Comparison of ENCODE assay signal across 10 mouse cellular contexts in genomic region chr8:119810127-119810868, GRCm38 (mm10). TPM values are rescaled to one million over a fixed set of nuclear protein-coding genes. Genes with fewer than 3 reads are reported as not detected.
DNase-seq lines count a peak whose midpoint lies in the region; ATAC-seq and TF ChIP-seq lines count a peak whose summit lies in the region.
"Had no signal": no experiment of that assay in that cellular context is flagged by ENCODE, and none has a peak within 500 bp of the region (broad histone marks: within the 10 kb centered on the region; RNA-seq: fewer than 3 reads in every experiment).

No protein-coding gene starts in this region.

- H3K27me3 ChIP-seq in forebrain, embryonic 10.5 days (ENCODE audit: poor library complexity, severe bottlenecking): no peaks in the 10 kb centered on the region
- no peaks in the 10 kb centered on the region for H3K27me3 ChIP-seq in hindbrain, postnatal 0 days (ENCODE audit: insufficient read depth, low read length)
- no peaks in the 10 kb centered on the region for H3K27me3 ChIP-seq in neural tube, embryonic 14.5 days (ENCODE audit: control insufficient read depth, insufficient read depth, low read length)
- no peaks in the 10 kb centered on the region for H3K27me3 ChIP-seq in heart, embryonic 11.5 days (ENCODE audit: control insufficient read depth, insufficient read depth, low read length)
- H3K27me3 ChIP-seq: limb, embryonic 13.5 days had no signal

- H3K9ac ChIP-seq in hindbrain, postnatal 0 days (replicated peaks; ENCODE audit: low read length): no peak overlapping the region
- H3K9ac ChIP-seq in neural tube, embryonic 14.5 days (replicated peaks; ENCODE audit: low read depth, low read length): no peak overlapping the region
- H3K9ac ChIP-seq in heart, embryonic 11.5 days (ENCODE audit: low read depth, low read length): no peak overlapping the region
- H3K9ac ChIP-seq: limb, embryonic 13.5 days had no signal

- H3K9me3 ChIP-seq in forebrain, embryonic 10.5 days: no peaks in the 10 kb centered on the region
- H3K9me3 ChIP-seq in hindbrain, postnatal 0 days (ENCODE audit: low read length): no peaks in the 10 kb centered on the region
- H3K9me3 ChIP-seq in neural tube, embryonic 14.5 days (ENCODE audit: control insufficient read depth, low read length): no peaks in the 10 kb centered on the region
- H3K9me3 ChIP-seq in heart, embryonic 11.5 days (replicated peaks; ENCODE audit: control insufficient read depth, low read length): no peaks in the 10 kb centered on the region
- H3K9me3 ChIP-seq: limb, embryonic 13.5 days had no signal

- H3K27ac ChIP-seq in forebrain, embryonic 10.5 days: peak overlapping the region; percentile 82
- H3K27ac ChIP-seq in hindbrain, postnatal 0 days: peak overlapping the region; percentile 54
- peak overlapping the region; percentile 34; the same call in 1 of the 2 replicates for H3K27ac ChIP-seq in neural tube, embryonic 14.5 days (ENCODE audit: low read depth, low read length)
- H3K27ac ChIP-seq in heart, embryonic 11.5 days (ENCODE audit: low read depth, low read length): no peak overlapping the region
- H3K27ac ChIP-seq: limb, embryonic 13.5 days had no signal

- peaks cover 54% of the 10 kb centered on the region for H3K36me3 ChIP-seq in forebrain, embryonic 10.5 days (replicated peaks)
- peaks cover 5% of the 10 kb centered on the region for H3K36me3 ChIP-seq in hindbrain, postnatal 0 days (ENCODE audit: insufficient read depth, low read length)
- H3K36me3 ChIP-seq in neural tube, embryonic 14.5 days (ENCODE audit: control insufficient read depth, insufficient read depth, low read length): no peaks in the 10 kb centered on the region
- no peaks in the 10 kb centered on the region; the same call in 1 of the 2 replicates for H3K36me3 ChIP-seq in heart, embryonic 11.5 days (ENCODE audit: control insufficient read depth, insufficient read depth, low read length)

- peak; percentile 53; the same call in 1 of the 2 replicates for ATAC-seq in hindbrain, postnatal 0 days
- no peak; the same call in 1 of the 2 replicates for ATAC-seq in neural tube, embryonic 14.5 days (ENCODE audit: low read depth)
- no peak for ATAC-seq in heart, embryonic 11.5 days (replicated peaks; ENCODE audit: insufficient number of reproducible peaks, low FRiP score, low TSS enrichment)

- TF ChIP-seq CTCF in hindbrain, postnatal 0 days (IDR thresholded peaks at IDR 0.05; ENCODE audit: low read depth): no peak

- WGBS in forebrain, embryonic 10.5 days: 65% methylated on average over 23 of the region's 23 CpGs
- 41% methylated on average over 23 of the region's 23 CpGs for WGBS in hindbrain, postnatal 0 days
- 42% methylated on average over 23 of the region's 23 CpGs for WGBS in neural tube, embryonic 14.5 days
- WGBS in heart, embryonic 11.5 days (ENCODE audit: insufficient replicate concordance): 75% methylated on average over 23 of the region's 23 CpGs

- DNase-seq in embryo, embryonic 10 days (ENCODE audit: low spot score): peak; percentile 26
- DNase-seq in embryo, embryonic 9.5 days (ENCODE audit: extremely low spot score): no peak
- DNase-seq in forebrain, embryonic 10.5 days (ENCODE audit: extremely low spot score, low spot score): no peak
- DNase-seq in hindbrain, postnatal 0 days (ENCODE audit: low spot score): peak; percentile 68
- DNase-seq in spleen, postnatal 10 days (ENCODE audit: low spot score in 2 of 2): no peak
- no peak for DNase-seq in adrenal gland, postnatal 14 days
- DNase-seq: kidney, postnatal 14 days had no signal

- H3K4me2 ChIP-seq in hindbrain, postnatal 0 days (ENCODE audit: low read depth, low read length): no peak overlapping the region
- no peak overlapping the region for H3K4me2 ChIP-seq in neural tube, embryonic 14.5 days (ENCODE audit: low read depth, low read length)
- H3K4me2 ChIP-seq in heart, embryonic 11.5 days: no peak overlapping the region
- H3K4me2 ChIP-seq: limb, embryonic 13.5 days had no signal

- H3K4me3 ChIP-seq in forebrain, embryonic 10.5 days: peak overlapping the region; percentile 11
- H3K4me3 ChIP-seq in hindbrain, postnatal 0 days (ENCODE audit: low read length): no peak overlapping the region
- no peak overlapping the region for H3K4me3 ChIP-seq in neural tube, embryonic 14.5 days (ENCODE audit: low read depth, low read length)
- no peak overlapping the region for H3K4me3 ChIP-seq in heart, embryonic 11.5 days (ENCODE audit: low read depth, low read length)
- H3K4me3 ChIP-seq: limb, embryonic 13.5 days had no signal

- peaks cover 65% of the 10 kb centered on the region for H3K4me1 ChIP-seq in forebrain, embryonic 10.5 days
- peaks cover 20% of the 10 kb centered on the region for H3K4me1 ChIP-seq in hindbrain, postnatal 0 days (ENCODE audit: insufficient read depth, low read length)
- H3K4me1 ChIP-seq in neural tube, embryonic 14.5 days (ENCODE audit: control insufficient read depth, insufficient read depth, low read length): peaks cover 25% of the 10 kb centered on the region; the same call in 1 of the 2 replicates
- peaks cover 4% of the 10 kb centered on the region for H3K4me1 ChIP-seq in heart, embryonic 11.5 days (ENCODE audit: control insufficient read depth, insufficient read depth, low read length)

RNA-seq across cellular contexts. Expression of gene Cotl1, which starts 30.0 kb away (rescaled TPM):
- 109 and 114 TPM in 2 replicates for polyA plus RNA-seq in forebrain, embryonic 10.5 days (2016; fragmentation: Nextera tagmentation; extraction: Ambion mirVana)
- total RNA-seq in hindbrain, postnatal 0 days (2014; rRNA removed): 263 and 269 TPM in 2 replicates
- 85.4 and 87.8 TPM in 2 replicates for polyA plus RNA-seq in hindbrain, postnatal 0 days (2015; fragmentation: Nextera tagmentation; extraction: Ambion mirVana)
- 228 and 232 TPM in 2 replicates for polyA plus RNA-seq in neural tube, embryonic 14.5 days (2014; fragmentation: Nextera tagmentation; extraction: Ambion mirVana)
- 56.9 and 79.0 TPM in 2 replicates for total RNA-seq in adrenal gland, postnatal 14 days (2021)
- polyA plus RNA-seq in heart, embryonic 11.5 days (2014; fragmentation: Nextera tagmentation; extraction: Ambion mirVana): 110 and 142 TPM in 2 replicates

RNA-seq across cellular contexts. Expression of gene Tldc1, which starts 32.1 kb away (rescaled TPM):
- polyA plus RNA-seq in forebrain, embryonic 10.5 days (2016; fragmentation: Nextera tagmentation; extraction: Ambion mirVana): 16.7 and 17.3 TPM in 2 replicates
- 20.2 and 21.2 TPM in 2 replicates for total RNA-seq in hindbrain, postnatal 0 days (2014; rRNA removed)
- 7.4 and 8.4 TPM in 2 replicates for polyA plus RNA-seq in hindbrain, postnatal 0 days (2015; fragmentation: Nextera tagmentation; extraction: Ambion mirVana)
- 8.1 and 8.9 TPM in 2 replicates for polyA plus RNA-seq in neural tube, embryonic 14.5 days (2014; fragmentation: Nextera tagmentation; extraction: Ambion mirVana)
- total RNA-seq in adrenal gland, postnatal 14 days (2021): 9.1 and 10.8 TPM in 2 replicates
- polyA plus RNA-seq in heart, embryonic 11.5 days (2014; fragmentation: Nextera tagmentation; extraction: Ambion mirVana): 10.2 and 12.9 TPM in 2 replicates

RNA-seq across cellular contexts. Expression of gene Klhl36, which starts 51.8 kb away (rescaled TPM):
- polyA plus RNA-seq in forebrain, embryonic 10.5 days (2016; fragmentation: Nextera tagmentation; extraction: Ambion mirVana): 10.8 and 11.1 TPM in 2 replicates
- 36.6 and 37.3 TPM in 2 replicates for total RNA-seq in hindbrain, postnatal 0 days (2014; rRNA removed)
- 20.6 and 22.0 TPM in 2 replicates for polyA plus RNA-seq in hindbrain, postnatal 0 days (2015; fragmentation: Nextera tagmentation; extraction: Ambion mirVana)
- 15.3 and 15.5 TPM in 2 replicates for polyA plus RNA-seq in neural tube, embryonic 14.5 days (2014; fragmentation: Nextera tagmentation; extraction: Ambion mirVana)
- total RNA-seq in adrenal gland, postnatal 14 days (2021): 6.6 and 10.0 TPM in 2 replicates
- 8.6 and 8.9 TPM in 2 replicates for polyA plus RNA-seq in heart, embryonic 11.5 days (2014; fragmentation: Nextera tagmentation; extraction: Ambion mirVana)

Comparison
In these comparisons a context has a peak if more than half of its experiments do, and no peak if none do; other contexts are left out.
1. DNase-seq: peak in embryo, embryonic 10 days (single experiment) and hindbrain, postnatal 0 days (single experiment); none in embryo, embryonic 9.5 days (single experiment), forebrain, embryonic 10.5 days (single experiment), spleen, postnatal 10 days (0 of 2) and adrenal gland, postnatal 14 days (single experiment).